Mouse (Mus musculus): ENCODE measurements around the gene H2afj. TPM values are rescaled to one million over a fixed set of nuclear protein-coding genes. Genes with fewer than 3 reads are reported as not detected.
A peak's percentile ranks its signal among the peaks of the same experiment; 100 is the strongest.

The H2afj gene
- polyA plus RNA-seq, 1 experiment from 2014 or later, result 106 TPM

DNA sequence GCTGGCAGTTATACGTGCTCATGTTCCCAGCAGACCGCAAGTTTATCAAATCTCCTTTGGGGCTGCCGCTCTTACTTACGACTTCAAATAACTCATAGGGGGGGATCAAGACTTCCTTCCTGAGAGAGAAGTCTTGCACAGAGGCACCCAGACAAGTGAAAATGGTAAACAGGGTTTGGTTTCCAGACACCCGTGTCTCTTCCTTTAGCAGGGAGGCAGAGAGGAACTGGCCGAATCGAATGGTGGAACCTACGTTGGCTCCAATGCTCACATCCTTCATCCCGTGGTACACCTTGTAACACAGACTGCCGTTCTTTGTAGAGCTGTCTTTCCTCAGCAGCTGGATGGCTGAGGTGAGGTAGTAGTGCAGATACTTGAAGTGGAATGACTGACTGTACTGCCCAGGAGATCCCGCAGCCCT, 46.3 kb downstream of the H2afj start:
- Histone ChIP-seq H3K36me3 (ENCODE audit: insufficient read depth) (no peaks in the 10 kb centered on the region), H3K4me3 (ENCODE audit: low read depth, low read length) (no peak overlapping the region), H3K4me2 (peak overlapping the region; percentile 8; the same call in 1 of the 2 replicates), H3K4me1 (ENCODE audit: insufficient read depth) (peaks cover 25% of the 10 kb centered on the region), H3K27me3 (ENCODE audit: insufficient read depth, low read length) (no peaks in the 10 kb centered on the region), H3K27ac (ENCODE audit: low read depth) (no peak overlapping the region), H3K9ac (no peak overlapping the region), H3K9me3 (ENCODE audit: low read depth, low read length) (no peaks in the 10 kb centered on the region)
- no peak for DNase-seq
- TF ChIP-seq CTCF (IDR thresholded peaks at IDR 0.05; ENCODE audit: low read depth), result no peak
- WGBS, result 81% methylated on average over 11 of the region's 11 CpGs
- ATAC-seq (ENCODE audit: insufficient read depth), result no peak

DNA sequence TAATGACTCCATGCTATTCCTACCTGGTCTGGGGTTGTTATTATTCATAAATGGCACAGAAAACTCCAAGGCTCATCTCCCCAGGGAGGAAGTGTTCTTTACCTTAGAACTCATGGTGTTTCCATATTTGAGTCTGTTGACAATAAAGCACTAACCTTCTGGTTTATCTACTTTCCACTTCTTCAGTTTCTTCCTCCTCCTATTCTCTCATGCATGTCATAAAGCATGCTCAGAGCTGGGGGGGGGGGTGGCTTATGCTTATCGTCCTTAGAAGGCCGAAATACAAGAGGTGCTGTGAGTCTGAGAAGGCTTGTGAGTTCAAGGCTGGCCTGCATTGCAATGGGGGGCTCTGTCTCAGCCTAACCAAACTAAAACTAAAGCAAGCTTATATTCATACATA, 47.1 kb downstream of the H2afj start:
- WGBS, result 62% methylated on average over 2 of the region's 2 CpGs

DNA sequence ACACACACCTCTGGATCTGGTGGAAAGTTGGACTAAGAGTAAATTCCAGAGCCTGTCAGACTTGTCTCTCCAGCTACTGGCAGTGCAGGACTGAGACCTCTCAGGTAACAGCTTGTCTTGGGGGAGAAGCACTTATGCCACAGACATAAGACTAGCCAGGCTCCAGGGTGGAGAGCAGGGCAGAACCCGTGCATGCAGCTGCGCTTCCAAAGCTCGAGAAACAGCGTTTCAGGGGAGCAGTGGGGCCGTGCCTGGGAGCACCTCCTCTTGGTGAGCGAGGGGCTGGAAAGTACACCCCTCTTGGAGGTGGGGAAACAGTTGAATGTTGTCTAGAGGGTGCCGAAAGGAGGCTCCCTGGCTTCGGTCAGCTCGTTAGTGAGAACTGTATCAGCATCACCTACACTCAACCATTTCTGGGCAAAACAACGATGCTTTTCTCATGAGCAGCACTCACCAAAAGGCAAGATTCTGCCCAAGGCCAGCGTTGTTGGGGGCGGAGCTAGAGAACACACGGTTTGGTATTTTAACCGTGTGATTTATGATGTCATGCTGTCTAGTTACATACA, 48.1 kb downstream of the H2afj start:
- DNase-seq (peak; percentile 73), ATAC-seq (ENCODE audit: insufficient read depth) (peak; percentile 47; the same call in 1 of the 2 replicates)
- TF ChIP-seq CTCF (IDR thresholded peaks at IDR 0.05; ENCODE audit: low read depth), result no peak
- Histone ChIP-seq H3K27ac (ENCODE audit: low read depth) (peak overlapping the region; percentile 87), H3K4me2 (peak overlapping the region; percentile 55), H3K4me3 (ENCODE audit: low read depth, low read length) (peak overlapping the region; percentile 25), H3K36me3 (ENCODE audit: insufficient read depth) (no peaks in the 10 kb centered on the region), H3K9me3 (ENCODE audit: low read depth, low read length) (no peaks in the 10 kb centered on the region), H3K4me1 (ENCODE audit: insufficient read depth) (peaks cover 25% of the 10 kb centered on the region), H3K27me3 (ENCODE audit: insufficient read depth, low read length) (no peaks in the 10 kb centered on the region), H3K9ac (0 out of 2 replicates have a peak overlapping the region, but pooled peaks have one; percentile 44)
- whole genome bisulfite sequencing, result 16% methylated on average over 14 of the region's 14 CpGs

More for the DNA sequence above, 47.1 kb downstream of the H2afj start:
- ATAC-seq (ENCODE audit: insufficient read depth), result no peak
- Histone ChIP-seq H3K27ac (ENCODE audit: low read depth) (no peak overlapping the region), H3K27me3 (ENCODE audit: insufficient read depth, low read length) (no peaks in the 10 kb centered on the region), H3K4me1 (ENCODE audit: insufficient read depth) (peaks cover 25% of the 10 kb centered on the region), H3K9me3 (ENCODE audit: low read depth, low read length) (no peaks in the 10 kb centered on the region), H3K4me2 (peak overlapping the region; percentile 55), H3K9ac (no peak overlapping the region), H3K4me3 (ENCODE audit: low read depth, low read length) (peak overlapping the region; percentile 25; the same call in 1 of the 2 replicates), H3K36me3 (ENCODE audit: insufficient read depth) (no peaks in the 10 kb centered on the region)
- TF ChIP-seq CTCF (IDR thresholded peaks at IDR 0.05; ENCODE audit: low read depth), result no peak
- no peak for DNase-seq

DNA sequence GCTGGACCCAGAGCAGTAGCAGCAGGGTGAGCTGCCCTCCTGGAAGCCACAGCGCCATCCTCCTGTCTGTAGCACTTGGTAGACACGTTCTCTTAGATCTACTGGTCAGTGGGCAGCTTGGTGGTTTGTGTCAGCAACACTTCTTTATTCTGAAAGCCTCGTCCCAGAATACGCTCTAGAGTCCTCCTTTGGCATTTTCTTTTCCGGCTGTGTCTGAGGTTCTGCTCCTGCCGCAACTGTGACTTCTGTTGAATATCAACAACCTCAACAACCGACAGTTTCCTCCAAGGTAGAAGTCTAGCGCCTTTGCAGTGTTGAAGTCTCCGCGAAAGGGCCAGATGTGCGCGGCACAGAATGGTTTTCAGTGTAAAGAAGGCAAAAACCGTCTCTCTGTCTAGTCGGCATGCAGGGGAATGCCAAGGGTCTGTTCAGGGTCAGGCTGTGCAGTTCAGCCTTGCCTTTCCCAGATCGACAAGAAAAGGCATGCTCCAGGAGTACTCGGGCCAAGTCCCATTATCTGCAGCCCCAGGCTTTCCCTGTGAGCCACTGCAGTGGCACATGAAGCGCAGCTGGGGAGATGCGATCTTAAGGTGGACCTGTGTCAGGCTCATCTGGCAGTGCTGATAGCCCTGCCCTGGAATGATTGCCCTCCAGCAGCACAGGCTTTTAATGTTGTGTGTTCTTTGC, 49.3 kb downstream of the H2afj start, which contains the start of gene Art4:
Gene Art4, minus strand, starts transcription at position 548 of the 687 bp plus-strand sequence.
- 15% methylated on average over 18 of the region's 18 CpGs for WGBS
- ATAC-seq (ENCODE audit: insufficient read depth), result peak; percentile 41
- peak within 1 kb of the TSS; percentile 25 for H3K4me3 ChIP-seq (ENCODE audit: low read depth, low read length)
- H3K36me3 ChIP-seq (ENCODE audit: insufficient read depth), result no peaks in the 10 kb centered on the region
- H3K27ac ChIP-seq (ENCODE audit: low read depth), result peak within 1 kb of the TSS; percentile 96
- peaks cover 25% of the 10 kb centered on the region for H3K4me1 ChIP-seq (ENCODE audit: insufficient read depth)
- DNase-seq, result peak; percentile 69
- no peaks in the 10 kb centered on the region for H3K9me3 ChIP-seq (ENCODE audit: low read depth, low read length)
- H3K4me2 ChIP-seq, result peak within 1 kb of the TSS; percentile 55
- TF ChIP-seq CTCF (IDR thresholded peaks at IDR 0.05; ENCODE audit: low read depth), result no peak
- peak within 1 kb of the TSS; percentile 39 for H3K9ac ChIP-seq
- no peaks in the 10 kb centered on the region for H3K27me3 ChIP-seq (ENCODE audit: insufficient read depth, low read length)

DNA sequence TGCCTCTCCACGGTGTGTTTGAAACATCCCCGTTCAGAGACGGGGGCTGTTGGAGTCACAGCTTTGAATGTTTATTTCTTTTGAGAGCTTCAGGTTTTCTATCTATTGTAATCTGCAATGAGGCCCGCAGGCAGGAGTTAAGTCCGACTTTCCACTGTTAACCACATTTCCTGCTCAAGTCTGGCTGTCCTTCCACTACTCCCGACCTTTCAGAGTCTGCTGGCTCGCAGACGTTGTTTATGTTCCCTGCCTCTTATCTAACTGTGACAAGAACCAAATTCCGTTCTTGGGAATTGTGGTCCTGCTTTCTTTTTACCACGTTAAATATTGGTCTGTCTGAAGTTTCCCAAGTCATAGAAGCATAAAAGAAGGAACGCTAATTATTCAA, 49.8 kb downstream of the H2afj start:
- no peak for TF ChIP-seq CTCF (IDR thresholded peaks at IDR 0.05; ENCODE audit: low read depth)
- Histone ChIP-seq H3K27me3 (ENCODE audit: insufficient read depth, low read length) (no peaks in the 10 kb centered on the region), H3K4me3 (ENCODE audit: low read depth, low read length) (peak overlapping the region; percentile 25; the same call in 1 of the 2 replicates), H3K4me1 (ENCODE audit: insufficient read depth) (peaks cover 23% of the 10 kb centered on the region), H3K27ac (ENCODE audit: low read depth) (peak overlapping the region; percentile 96), H3K9me3 (ENCODE audit: low read depth, low read length) (no peaks in the 10 kb centered on the region), H3K9ac (peak overlapping the region; percentile 39), H3K4me2 (peak overlapping the region; percentile 55), H3K36me3 (ENCODE audit: insufficient read depth) (no peaks in the 10 kb centered on the region)
- ATAC-seq (ENCODE audit: insufficient read depth) (peak; percentile 54), DNase-seq (peak; percentile 84)
- WGBS, result 6% methylated on average over 11 of the region's 11 CpGs

DNA sequence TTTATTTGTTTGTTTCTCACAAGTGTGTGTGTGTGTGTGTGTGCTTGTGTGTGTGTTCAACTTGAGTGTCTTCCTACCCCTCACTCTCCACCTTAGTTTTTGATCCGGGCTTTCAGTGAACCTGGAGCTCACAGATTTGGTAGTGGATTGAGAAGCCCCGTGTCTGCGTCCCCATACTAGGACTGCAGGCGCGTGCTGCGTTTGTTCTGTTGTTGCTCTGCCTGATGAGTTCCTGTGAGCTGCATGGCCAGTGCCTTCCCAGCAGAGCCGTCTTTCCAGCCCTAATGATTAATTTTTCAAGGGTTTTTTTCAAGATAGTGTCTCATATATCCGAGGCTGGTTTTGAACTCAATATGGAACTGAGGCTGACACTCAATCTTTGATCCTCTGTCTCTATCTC, 50.4 kb downstream of the H2afj start:
- WGBS, result 30% methylated on average over 8 of the region's 8 CpGs
- no peak overlapping the region for H3K4me3 ChIP-seq (ENCODE audit: low read depth, low read length)
- no peaks in the 10 kb centered on the region for H3K27me3 ChIP-seq (ENCODE audit: insufficient read depth, low read length)
- H3K9me3 ChIP-seq (ENCODE audit: low read depth, low read length), result no peaks in the 10 kb centered on the region
- no peak overlapping the region for H3K9ac ChIP-seq
- H3K27ac ChIP-seq (ENCODE audit: low read depth), result peak overlapping the region; percentile 96
- DNase-seq (peak; percentile 50), ATAC-seq (ENCODE audit: insufficient read depth) (no peak)
- peaks cover 22% of the 10 kb centered on the region for H3K4me1 ChIP-seq (ENCODE audit: insufficient read depth)
- TF ChIP-seq CTCF (IDR thresholded peaks at IDR 0.05; ENCODE audit: low read depth), result no peak
- peak overlapping the region; percentile 55 for H3K4me2 ChIP-seq
- H3K36me3 ChIP-seq (ENCODE audit: insufficient read depth), result no peaks in the 10 kb centered on the region

Small RNA genes lying within 50 kb of the gene (microRNA-seq; reads per million reads assigned to microRNA genes)
- gene Gm44364 (ENCODE audit: borderline number of aligned reads), result not detected

Other genes with a start within 250 kb of the H2afj start
- gene Plbd1, start 146.3 kb upstream of the H2afj start, polyA plus RNA-seq (2014; fragmentation: Nextera tagmentation; extraction: Ambion mirVana), result 2.9 and 4.3 TPM in 2 replicates
- gene Gucy2c, start 26.5 kb upstream of the H2afj start, polyA plus RNA-seq (2014; fragmentation: Nextera tagmentation; extraction: Ambion mirVana), result 0.08 and 0.14 TPM in 2 replicates
- gene Hist4h4, start 3.8 kb upstream of the H2afj start, polyA plus RNA-seq (2014; fragmentation: Nextera tagmentation; extraction: Ambion mirVana), result 1.7 and 2.1 TPM in 2 replicates
- 1.5 and 1.9 TPM in 2 replicates for gene BC049715, start 19.4 kb downstream of the H2afj start, polyA plus RNA-seq (2014; fragmentation: Nextera tagmentation; extraction: Ambion mirVana)
- 130 and 134 TPM in 2 replicates for gene Wbp11, start 20.0 kb downstream of the H2afj start, polyA plus RNA-seq (2014; fragmentation: Nextera tagmentation; extraction: Ambion mirVana)
- 1.6 and 2.9 TPM in 2 replicates for gene Smco3, start 27.2 kb downstream of the H2afj start, polyA plus RNA-seq (2014; fragmentation: Nextera tagmentation; extraction: Ambion mirVana)
- 3.3 and 3.6 TPM in 2 replicates for gene Art4, start 49.5 kb downstream of the H2afj start, polyA plus RNA-seq (2014; fragmentation: Nextera tagmentation; extraction: Ambion mirVana)
- 768 and 894 TPM in 2 replicates for gene Mgp, start 67.6 kb downstream of the H2afj start, polyA plus RNA-seq (2014; fragmentation: Nextera tagmentation; extraction: Ambion mirVana)
- 1.1 TPM in 2 replicates for gene Erp27, start 113.9 kb downstream of the H2afj start, polyA plus RNA-seq (2014; fragmentation: Nextera tagmentation; extraction: Ambion mirVana)
- not detected in 2 replicates for gene Pde6h, start 115.6 kb downstream of the H2afj start, polyA plus RNA-seq (2014; fragmentation: Nextera tagmentation; extraction: Ambion mirVana)
- 71.9 and 72.6 TPM in 2 replicates for gene Arhgdib, start 133.7 kb downstream of the H2afj start, polyA plus RNA-seq (2014; fragmentation: Nextera tagmentation; extraction: Ambion mirVana)

All from lung, embryonic 14.5 days (tissue).